Mouse (Mus musculus): ENCODE results near the gene Olfr844.

Olfr844 gene

DNA sequence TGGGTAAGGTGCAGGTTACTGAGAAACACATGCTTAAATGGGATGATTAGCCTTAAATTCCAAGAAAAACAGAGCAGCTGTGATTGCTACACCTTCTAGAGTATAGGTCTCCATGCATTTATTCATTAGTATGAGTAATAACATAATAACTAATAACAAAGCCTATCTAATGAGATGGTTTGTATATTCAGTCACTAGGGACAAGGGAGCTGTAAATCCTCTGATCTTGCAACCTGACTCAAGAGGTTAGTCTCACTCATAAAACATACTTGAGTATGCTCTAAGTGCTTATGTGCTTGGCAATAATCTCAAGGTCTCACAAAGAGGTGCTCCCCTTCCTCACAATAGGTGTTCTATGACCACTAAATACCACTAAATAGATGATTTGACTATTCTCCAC is at the start of gene Olfr844:
Olfr844 (plus strand) TSS at position 301 of the 400 bp plus-strand sequence.
- DNase-seq (ENCODE audit: extremely low spot score, low read depth, low spot score), result no peak

DNA sequence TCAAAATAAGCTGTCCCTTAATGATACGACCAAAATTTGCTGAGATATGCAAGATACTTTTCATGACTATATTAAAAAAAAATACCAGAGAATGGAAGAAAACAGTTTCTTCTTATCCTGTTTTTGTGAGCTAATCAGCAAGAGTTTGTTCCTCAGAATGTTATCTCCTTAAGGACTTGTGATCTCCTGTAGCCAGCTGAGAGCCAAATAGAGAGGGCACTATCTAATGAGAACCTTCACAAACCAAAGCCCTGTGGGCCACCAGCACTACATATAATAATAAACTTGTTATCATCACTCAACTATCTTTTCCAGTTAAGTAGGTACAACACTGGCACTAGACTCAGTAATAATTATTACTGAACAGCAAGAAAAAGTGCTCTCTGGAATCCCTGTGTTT is 20.0 kb downstream of the Olfr844 start, which contains the start of gene Olfr845:
Olfr845 (plus strand) TSS at position 301 of the 400 bp plus-strand sequence.
- DNase-seq (ENCODE audit: extremely low spot score, low read depth, low spot score), result no peak

DNA sequence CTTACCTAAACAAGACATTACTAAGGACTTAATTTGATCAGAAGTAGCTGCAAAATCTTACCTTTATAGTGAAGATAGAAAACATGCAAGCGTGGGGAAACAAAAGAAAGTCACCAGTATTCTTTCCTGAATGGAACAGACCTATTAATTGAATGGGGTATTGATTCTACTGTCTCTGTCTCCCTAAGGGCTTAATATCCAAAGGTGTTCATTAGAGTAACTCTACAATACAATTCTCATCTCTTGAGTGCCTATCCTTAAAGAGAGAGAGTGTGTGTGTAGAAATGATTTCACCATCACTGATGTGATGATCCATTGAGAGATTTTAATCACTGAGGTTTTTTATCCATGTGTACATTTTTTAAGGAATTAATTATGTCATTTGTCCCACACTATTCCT is 47.8 kb downstream of the Olfr844 start, which contains the start of gene Olfr846:
Olfr846 (minus strand) TSS at position 101 of the 400 bp plus-strand sequence.
- no peak for DNase-seq (ENCODE audit: extremely low spot score, low read depth, low spot score)

All from hindlimb bud, embryonic 11.5 days (tissue).